Mouse (Mus musculus): Measurements from ENCODE around the gene Herc6.
"Not testable (repeated sequence)": the region's sequence is repeated elsewhere in the genome, so short reads cannot be mapped to it uniquely, and the experiment has no call there.

Gene Herc6

DNA sequence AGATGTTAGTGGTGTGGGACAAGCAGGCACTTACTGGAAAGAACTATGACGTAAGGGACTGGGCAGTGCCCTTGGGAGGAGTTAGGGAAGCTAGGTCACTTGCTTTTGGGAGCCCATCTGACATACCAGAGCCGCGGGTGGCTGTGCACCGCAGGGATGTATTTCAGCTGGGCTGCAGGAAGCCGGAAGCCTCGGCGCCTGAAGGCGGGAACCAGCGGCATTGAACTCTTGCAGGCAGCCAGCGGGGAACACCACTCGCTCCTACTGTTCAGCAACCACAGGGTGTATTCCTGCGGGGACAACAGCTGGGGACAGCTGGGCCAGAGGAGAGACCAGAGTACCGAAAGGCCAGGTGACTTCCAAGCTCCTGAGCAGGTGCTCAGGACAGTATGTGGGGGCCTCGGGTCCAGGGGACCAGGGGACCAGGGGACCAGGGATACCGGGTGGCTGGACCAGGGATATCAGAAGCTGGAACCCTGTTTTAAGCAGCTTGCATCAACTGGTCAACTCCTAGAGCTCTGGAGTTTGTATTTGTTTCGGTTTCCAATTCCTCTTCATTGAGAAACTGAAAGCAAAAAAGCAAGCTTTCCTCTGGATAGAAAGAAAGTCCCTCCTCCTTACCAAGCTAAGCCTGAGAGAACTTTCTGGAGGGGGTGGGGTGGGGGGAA is at the start of gene Herc6:
Herc6 (plus strand) TSS at position 120 of the 668 bp plus-strand sequence.
- DNase-seq (ENCODE audit: low spot score), result no peak

DNA sequence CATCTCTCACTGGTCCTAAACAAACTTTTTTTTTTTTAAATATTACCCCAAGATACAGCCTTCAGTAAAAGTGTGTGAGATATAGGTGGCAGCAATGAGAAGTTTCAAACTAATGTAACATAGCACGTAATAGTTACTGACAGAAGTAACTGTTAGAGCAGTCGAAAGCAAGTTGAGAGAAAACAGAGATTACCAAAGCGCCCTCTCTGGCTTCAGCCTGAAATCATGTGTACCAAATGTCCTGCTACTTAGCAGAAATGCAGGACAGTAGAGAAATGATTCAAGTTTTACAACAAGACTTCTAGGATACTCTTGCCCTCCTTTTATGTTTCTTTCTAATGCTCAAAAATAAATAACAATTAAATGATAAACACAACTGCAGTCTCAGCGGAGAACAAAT is 49.8 kb upstream of the Herc6 start:
- no peak for DNase-seq (ENCODE audit: low spot score)

- no peak for DNase-seq (ENCODE audit: low spot score)
Observed at GRCm38 (mm10) chr6:57531441-57531840, 49.4 kb upstream of the Herc6 start.

- DNase-seq (ENCODE audit: low spot score), result no peak
Observed at GRCm38 (mm10) chr6:57532022-57532421, 48.8 kb upstream of the Herc6 start.

- DNase-seq (ENCODE audit: low spot score), result no peak
Observed at GRCm38 (mm10) chr6:57533410-57533809, 47.4 kb upstream of the Herc6 start.

DNA sequence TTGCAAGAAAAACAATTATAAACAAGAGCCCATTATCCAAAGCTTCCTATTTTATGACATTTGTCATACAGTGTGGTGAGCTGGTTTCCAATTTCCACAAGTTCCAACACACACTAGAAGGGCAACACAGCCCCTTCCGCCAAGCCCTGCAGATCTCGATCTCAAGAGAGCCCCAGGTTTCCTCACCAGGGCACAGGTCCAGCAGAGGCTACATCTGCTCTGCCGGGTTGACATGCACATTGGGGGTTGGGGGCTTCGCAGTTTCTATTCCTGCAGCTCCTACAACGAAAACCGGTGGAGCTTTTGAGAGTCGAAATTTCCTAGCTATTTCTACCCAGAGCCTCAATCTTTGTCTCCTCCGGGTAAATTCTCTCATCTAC is 46.6 kb upstream of the Herc6 start:
- no peak for DNase-seq (ENCODE audit: low spot score)

DNA sequence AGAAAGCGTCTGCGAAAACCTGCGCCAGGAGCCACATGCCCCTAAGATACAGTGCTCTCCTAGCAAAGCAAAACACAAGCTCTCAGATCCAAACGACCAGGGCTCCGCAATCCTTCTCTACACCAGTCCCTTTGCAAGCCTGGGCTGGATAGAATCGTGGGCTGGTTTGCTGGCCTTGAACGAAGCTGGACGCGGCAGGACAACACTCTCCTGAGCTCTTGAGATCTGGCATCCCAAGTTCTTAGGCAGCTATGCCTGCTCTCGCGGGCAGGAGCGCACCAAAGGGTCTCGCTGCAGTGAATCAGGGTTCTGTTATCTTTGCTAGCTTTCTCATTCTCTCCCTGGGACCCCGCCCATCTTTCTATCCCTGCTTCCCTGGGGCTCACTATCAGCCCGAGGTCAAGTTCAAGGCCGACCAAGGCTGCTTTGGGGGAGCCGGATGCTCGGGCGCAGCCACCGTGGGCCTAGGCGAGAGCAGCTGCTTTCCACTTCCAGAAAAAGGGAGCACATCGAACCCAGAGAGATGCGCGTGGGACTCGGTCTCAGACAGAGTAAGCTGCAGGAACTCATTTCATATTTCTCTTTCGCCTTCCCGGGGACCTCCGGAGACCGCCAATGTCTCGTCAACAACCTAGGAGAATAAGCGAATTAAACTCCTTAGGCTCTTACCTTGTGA is 46.1 kb upstream of the Herc6 start:
- no peak for DNase-seq (ENCODE audit: low spot score)

DNA sequence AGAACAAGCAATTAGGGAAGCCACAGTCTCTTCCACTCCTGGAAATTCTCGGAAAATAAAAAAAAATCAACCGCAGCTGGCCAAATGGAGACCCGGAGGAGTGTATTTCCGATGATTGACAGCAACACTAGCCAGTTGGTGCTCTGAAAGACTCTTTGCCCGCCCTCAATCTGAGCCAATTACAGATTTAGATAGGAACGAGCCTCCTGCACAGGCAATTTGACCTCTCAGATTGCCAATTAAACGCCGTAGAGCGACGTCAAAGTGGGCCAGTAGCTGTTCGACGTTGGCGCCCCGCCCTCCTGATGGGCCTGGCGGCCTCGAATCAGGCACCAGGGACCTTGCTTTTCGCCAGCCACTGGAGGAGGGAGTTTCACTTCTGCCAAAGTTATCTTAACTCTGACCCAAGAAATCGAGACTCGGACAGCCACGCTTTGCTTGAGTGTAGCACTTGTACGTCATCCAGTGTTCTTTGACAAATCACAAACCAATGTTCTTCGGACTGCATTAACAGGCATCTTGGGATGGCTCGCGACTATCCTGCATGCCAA is 45.3 kb upstream of the Herc6 start, which contains the start of gene Ppm1k:
Ppm1k (minus strand) TSS at position 83 of the 551 bp plus-strand sequence.
- peak; percentile 100 for DNase-seq (ENCODE audit: low spot score)

DNA sequence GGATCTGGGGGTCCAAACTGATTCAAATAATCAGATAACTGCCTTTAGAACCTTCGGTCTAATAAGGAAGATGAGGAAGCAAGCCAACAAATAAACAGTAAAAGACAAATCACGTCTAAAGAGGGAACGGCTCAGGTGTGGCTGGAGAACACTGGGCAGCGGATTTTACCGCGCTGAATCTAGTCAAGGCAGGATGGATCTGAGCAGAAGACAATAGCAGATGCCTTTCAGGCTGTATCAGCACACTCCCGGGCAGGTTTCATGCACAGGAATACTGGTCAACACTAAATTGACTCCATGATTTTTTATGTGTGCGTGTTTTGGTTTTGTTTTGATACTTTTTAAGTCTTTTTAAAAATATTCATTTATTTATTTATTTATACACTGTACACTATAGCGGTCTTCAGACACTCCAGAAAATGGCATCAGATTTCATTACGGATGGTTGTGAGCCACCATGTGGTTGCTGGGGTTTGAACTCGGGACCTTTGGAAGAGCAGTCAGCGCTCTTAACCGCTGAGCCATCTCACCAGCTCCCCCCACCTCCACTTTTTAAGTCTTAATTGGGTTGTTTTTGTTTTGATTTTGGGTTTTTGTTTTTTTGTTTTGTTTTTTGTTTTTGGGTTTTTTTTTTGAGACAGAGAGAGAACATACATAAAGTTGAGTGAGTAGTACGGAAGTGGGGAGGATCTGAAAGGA is 44.7 kb upstream of the Herc6 start:
- DNase-seq (ENCODE audit: low spot score), result no peak

- no peak for DNase-seq (ENCODE audit: low spot score)
Observed at GRCm38 (mm10) chr6:57537887-57538286, 42.9 kb upstream of the Herc6 start.

DNA sequence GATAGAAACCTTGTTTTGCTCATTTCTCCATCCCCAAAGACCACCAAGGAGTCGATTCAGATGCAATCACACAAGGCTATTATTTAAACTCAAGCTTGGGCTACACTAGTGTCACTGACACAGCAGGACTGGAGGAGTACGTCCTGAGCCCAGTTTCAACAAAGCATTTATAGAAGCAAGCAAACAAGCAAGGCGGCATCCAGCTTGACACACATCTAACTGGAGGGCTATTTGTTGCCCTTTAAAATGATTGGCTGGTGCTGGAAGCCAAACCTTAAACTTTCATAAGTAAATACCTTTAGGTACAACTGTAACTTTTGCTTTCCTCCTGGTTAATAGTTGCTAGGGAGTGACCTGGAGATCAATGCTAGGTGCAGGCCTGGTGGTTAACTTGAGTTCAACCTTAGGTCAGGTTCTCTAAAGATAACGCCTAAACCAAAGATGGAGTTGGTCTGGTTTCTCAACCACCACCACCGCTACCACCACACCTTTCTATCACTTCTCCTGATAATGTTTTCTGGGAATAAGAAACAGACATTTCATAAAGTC is 39.8 kb upstream of the Herc6 start:
- no peak for DNase-seq (ENCODE audit: low spot score)

GRCm38 (mm10) chr6:57541737-57542335 is 39.0 kb upstream of the Herc6 start:
- no peak for DNase-seq (ENCODE audit: low spot score)

DNA sequence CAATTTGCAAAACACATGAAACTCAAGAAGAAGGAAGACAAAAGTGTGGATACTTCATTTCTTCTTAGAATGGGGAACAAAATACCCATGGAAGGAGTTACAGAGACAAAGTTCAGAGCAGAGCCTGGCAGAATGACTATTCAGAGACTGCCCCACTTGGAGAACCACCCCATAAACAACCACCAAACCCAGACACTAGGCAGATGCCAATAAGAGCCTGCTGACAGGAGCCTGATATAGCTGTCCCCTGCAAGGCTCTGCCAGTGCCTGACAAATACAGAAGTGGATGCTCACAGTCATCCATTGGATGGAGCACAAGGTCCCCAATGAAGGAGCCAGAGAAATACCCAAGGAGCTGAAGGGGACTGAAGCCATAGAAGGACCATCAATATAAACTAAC is 37.2 kb upstream of the Herc6 start:
- DNase-seq (ENCODE audit: low spot score), result not testable (repeated sequence)

DNA sequence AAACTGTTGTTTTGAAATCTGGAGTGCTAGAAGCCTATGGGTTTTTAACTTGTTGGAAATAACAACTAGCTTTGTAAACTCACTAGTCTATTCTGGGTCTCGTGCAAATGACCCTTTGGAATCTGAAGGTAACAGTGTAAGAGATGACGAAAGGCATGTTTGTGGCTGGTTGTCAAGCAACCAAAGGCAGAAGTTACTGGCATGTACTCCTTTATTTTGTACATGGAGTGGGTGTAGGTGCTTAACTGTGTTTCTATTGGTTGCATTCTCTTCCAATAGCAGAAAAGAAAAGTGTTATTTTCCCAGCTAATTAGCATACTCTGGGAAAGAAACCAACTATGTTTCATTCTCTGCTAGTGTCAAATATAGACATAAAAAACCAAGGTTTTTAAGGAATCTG is 35.9 kb upstream of the Herc6 start:
- DNase-seq (ENCODE audit: low spot score), result no peak

GRCm38 (mm10) chr6:57551211-57551796 is 29.5 kb upstream of the Herc6 start:
- no peak for DNase-seq (ENCODE audit: low spot score)

DNA sequence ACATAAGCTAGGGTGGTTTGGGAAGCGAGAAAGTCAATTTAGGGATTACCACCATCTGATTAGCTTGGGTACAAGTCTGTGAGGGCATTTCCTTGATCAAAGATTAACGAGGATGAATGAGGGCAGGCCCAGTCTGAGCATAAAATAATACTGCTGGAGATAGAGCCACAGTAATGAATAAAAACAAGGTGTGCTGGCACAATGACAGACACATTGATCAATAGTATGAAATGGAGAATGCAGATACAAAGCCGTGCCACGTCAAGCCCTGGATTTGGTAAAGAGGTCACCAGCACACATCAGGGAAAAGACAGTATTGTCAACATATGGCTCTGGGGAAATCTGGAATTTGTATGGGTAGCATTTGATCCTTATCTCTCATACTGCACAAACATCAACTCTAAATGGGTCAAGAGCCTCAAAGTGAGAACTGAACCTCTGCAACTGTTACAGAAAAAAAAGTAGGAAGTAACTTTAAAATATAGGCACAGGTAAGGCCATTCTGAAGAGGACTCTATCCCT is 22.9 kb upstream of the Herc6 start:
- DNase-seq (ENCODE audit: low spot score), result no peak

- DNase-seq (ENCODE audit: low spot score), result no peak
Observed at GRCm38 (mm10) chr6:57563454-57563853, 17.3 kb upstream of the Herc6 start.

- no peak for DNase-seq (ENCODE audit: low spot score)
Observed at GRCm38 (mm10) chr6:57565452-57565851, 15.3 kb upstream of the Herc6 start.

DNA sequence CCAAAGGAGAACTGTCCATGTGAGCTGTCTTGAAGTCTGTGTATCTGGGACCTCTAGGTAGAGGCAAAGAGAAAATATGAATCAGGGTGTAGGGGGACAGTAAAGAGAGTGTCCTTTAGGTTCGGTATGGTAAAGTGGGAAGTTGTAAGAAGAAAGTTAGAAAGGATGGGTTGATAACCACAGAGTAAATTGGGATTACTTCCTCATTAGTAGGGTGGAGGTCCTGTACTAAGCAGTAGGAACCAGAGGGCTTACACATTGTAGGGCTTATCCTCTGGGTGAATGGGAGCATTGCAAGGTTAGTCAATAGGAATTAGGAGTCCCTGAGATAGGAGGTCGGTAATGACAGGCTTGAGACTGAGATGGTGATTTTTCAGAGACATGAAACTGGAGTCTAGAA is 13.2 kb upstream of the Herc6 start:
- DNase-seq (ENCODE audit: low spot score), result no peak

DNA sequence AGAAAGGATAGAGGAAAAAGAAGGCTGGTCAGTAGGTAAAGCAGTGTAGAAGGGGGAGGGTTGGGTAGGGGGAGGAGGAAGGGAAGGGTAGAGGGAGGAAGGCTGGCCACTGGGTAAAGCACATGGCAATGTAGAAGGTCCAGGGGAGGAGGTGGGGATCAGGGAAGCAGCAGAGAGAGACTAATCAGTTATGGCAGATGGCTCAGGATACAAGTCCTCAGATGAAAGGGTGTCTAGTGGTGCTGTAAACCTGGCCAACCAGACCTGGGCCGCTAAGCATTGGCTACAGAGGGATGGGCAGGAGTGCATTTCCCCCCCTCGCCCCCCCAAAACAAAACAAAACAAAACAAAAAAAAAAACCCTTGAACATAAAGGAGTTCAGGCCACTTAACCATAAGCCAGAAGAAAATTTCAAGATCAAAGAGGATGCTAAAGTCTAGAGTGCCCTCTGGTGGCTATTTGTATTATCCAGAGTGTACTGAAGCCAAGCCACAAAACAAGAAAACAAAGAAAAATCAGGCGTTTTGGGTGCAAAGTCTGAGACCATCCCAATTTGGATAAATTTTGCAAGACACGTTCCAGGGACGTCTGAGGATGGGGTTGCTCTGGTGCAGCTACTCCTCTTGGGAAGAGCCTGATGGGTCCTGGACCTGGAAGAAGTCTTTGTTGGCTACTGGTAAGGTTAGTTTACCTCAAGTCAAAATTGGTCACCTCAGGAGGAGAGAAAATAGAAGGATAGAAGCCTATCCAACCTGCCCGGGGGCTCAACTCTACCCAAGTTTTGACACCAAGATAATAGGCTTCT is 10.4 kb upstream of the Herc6 start:
- DNase-seq (ENCODE audit: low spot score), result peak; percentile 61

GRCm38 (mm10) chr6:57571587-57571986 is 9.2 kb upstream of the Herc6 start:
- DNase-seq (ENCODE audit: low spot score), result no peak
